Mouse (Mus musculus) neural tube, embryonic 12.5 days (tissue): Measurements from ENCODE around the gene Rps3a1. TPM values are rescaled to one million over a fixed set of nuclear protein-coding genes. Genes with fewer than 3 reads are reported as not detected.
A peak's percentile ranks its signal among the peaks of the same experiment; 100 is the strongest.

Experiments
- ATAC-seq: fragments of 200-750 bp; cut with Nextera tagmentation; 2 replicates; pipeline ENCODE4 v1.8.0; 2017; ENCODE audit warnings: low read depth, mild to moderate bottlenecking, moderate TSS enrichment, moderate library complexity; ENCODE audit not compliant: low FRiP score
- H3K27ac ChIP-seq: fragments of 300-500 bp; sonication (generic); 2 replicates; pipeline ENCODE4 v1.5.1; 2016
- H3K27me3 ChIP-seq: fragments of 300-500 bp; sonication (generic); replicated peaks from 2 replicates; pipeline ENCODE4 v1.6.1; 2016; ENCODE audit warnings: mild to moderate bottlenecking
- H3K36me3 ChIP-seq: fragments of 300-500 bp; sonication (generic); 2 replicates; pipeline ENCODE4 v1.6.1; 2016; ENCODE audit warnings: mild to moderate bottlenecking
- H3K4me1 ChIP-seq: fragments of 300-500 bp; sonication (generic); 2 replicates; pipeline ENCODE4 v1.6.1; 2016
- H3K4me2 ChIP-seq: fragments of 300-500 bp; sonication (generic); replicated peaks from 2 replicates; pipeline ENCODE4 v1.6.1; 2016; ENCODE audit warnings: mild to moderate bottlenecking
- H3K4me3 ChIP-seq: fragments of 300-500 bp; sonication (generic); 2 replicates; pipeline ENCODE4 v1.5.1; 2016
- H3K9ac ChIP-seq: fragments of 300-500 bp; sonication (generic); 2 replicates; pipeline ENCODE4 v1.6.1; 2016; ENCODE audit warnings: mild to moderate bottlenecking
- H3K9me3 ChIP-seq: fragments of 300-500 bp; sonication (generic); 2 replicates; pipeline ENCODE4 v1.6.1; 2016; ENCODE audit warnings: mild to moderate bottlenecking
- WGBS: fragments of 180-500 bp; shearing (Covaris S2); methylation state at CpG from one replicate; pipeline ENCODE4 v1.1.7; 2016; 5-methylcytosine and 5-hydroxymethylcytosine counted together
- polyA plus RNA-seq: library from polyadenylated mRNA; unstranded; fragments of >200 nt; fragmentation: Nextera tagmentation; extraction: Ambion mirVana; gene quantifications from 2 replicates; pipeline ENCODE4 v1.2.1, GENCODE M21; 2016

Gene Rps3a1
- 815 and 820 TPM in 2 replicates for polyA plus RNA-seq

GRCm38 (mm10) chr3:86142263-86142933 lies at the start of gene Rps3a1:
TSS of gene Rps3a1 (minus strand) at chr3:86142702.
- no peaks in the 10 kb centered on the region for H3K27me3 ChIP-seq
- WGBS: under 1% methylated on average over 77 of the region's 77 CpGs
- H3K4me3 ChIP-seq: peak within 1 kb of the TSS; percentile 91
- peak; percentile 96 for ATAC-seq
- peaks cover 35% of the 10 kb centered on the region for H3K36me3 ChIP-seq
- peak within 1 kb of the TSS; percentile 79 for H3K27ac ChIP-seq
- H3K9me3 ChIP-seq: no peaks in the 10 kb centered on the region
- peaks cover 11% of the 10 kb centered on the region for H3K4me1 ChIP-seq
- H3K9ac ChIP-seq: peak within 1 kb of the TSS; percentile 99
- H3K4me2 ChIP-seq: peak within 1 kb of the TSS; percentile 84

GRCm38 (mm10) chr3:86187736-86188389 lies 45.4 kb upstream of the Rps3a1 start:
- Histone ChIP-seq H3K4me3 (no peak overlapping the region), H3K4me1 (no peaks in the 10 kb centered on the region), H3K27ac (no peak overlapping the region), H3K27me3 (no peaks in the 10 kb centered on the region), H3K9me3 (no peaks in the 10 kb centered on the region), H3K9ac (no peak overlapping the region), H3K36me3 (no peaks in the 10 kb centered on the region), H3K4me2 (no peak overlapping the region)
- ATAC-seq: no peak
- 76% methylated on average over 5 of the region's 5 CpGs for WGBS

GRCm38 (mm10) chr3:86184546-86184945 lies 42.0 kb upstream of the Rps3a1 start:
- Histone ChIP-seq H3K27ac (no peak overlapping the region), H3K4me1 (no peaks in the 10 kb centered on the region), H3K27me3 (no peaks in the 10 kb centered on the region), H3K4me3 (no peak overlapping the region), H3K4me2 (no peak overlapping the region), H3K9me3 (no peaks in the 10 kb centered on the region), H3K36me3 (no peaks in the 10 kb centered on the region), H3K9ac (no peak overlapping the region)
- no peak for ATAC-seq
- 90% methylated on average over 7 of the region's 7 CpGs for WGBS

- Histone ChIP-seq H3K9me3 (no peaks in the 10 kb centered on the region), H3K36me3 (no peaks in the 10 kb centered on the region), H3K9ac (no peak overlapping the region), H3K4me2 (no peak overlapping the region), H3K4me1 (no peaks in the 10 kb centered on the region), H3K27ac (no peak overlapping the region), H3K27me3 (no peaks in the 10 kb centered on the region), H3K4me3 (no peak overlapping the region)
- no peak for ATAC-seq
- WGBS: 79% methylated on average over 5 of the region's 5 CpGs
Measured at GRCm38 (mm10) chr3:86181107-86181506, 38.6 kb upstream of the Rps3a1 start.

GRCm38 (mm10) chr3:86179714-86180113 lies 37.2 kb upstream of the Rps3a1 start:
- Histone ChIP-seq H3K4me3 (no peak overlapping the region), H3K9ac (no peak overlapping the region), H3K27me3 (no peaks in the 10 kb centered on the region), H3K27ac (no peak overlapping the region), H3K36me3 (no peaks in the 10 kb centered on the region), H3K9me3 (no peaks in the 10 kb centered on the region), H3K4me2 (no peak overlapping the region), H3K4me1 (no peaks in the 10 kb centered on the region)
- ATAC-seq: no peak
- WGBS: 88% methylated on average over 7 of the region's 7 CpGs

GRCm38 (mm10) chr3:86168841-86169425 lies 26.4 kb upstream of the Rps3a1 start:
- H3K9ac ChIP-seq: no peak overlapping the region
- no peak for ATAC-seq
- no peak overlapping the region for H3K4me3 ChIP-seq
- H3K36me3 ChIP-seq: no peaks in the 10 kb centered on the region
- H3K27me3 ChIP-seq: no peaks in the 10 kb centered on the region
- H3K4me1 ChIP-seq: no peaks in the 10 kb centered on the region
- WGBS: 84% methylated on average over 8 of the region's 8 CpGs
- H3K9me3 ChIP-seq: no peaks in the 10 kb centered on the region
- no peak overlapping the region for H3K27ac ChIP-seq
- H3K4me2 ChIP-seq: no peak overlapping the region

- no peak for ATAC-seq
- H3K9me3 ChIP-seq: no peaks in the 10 kb centered on the region
- no peaks in the 10 kb centered on the region for H3K27me3 ChIP-seq
- 78% methylated on average over 9 of the region's 9 CpGs for WGBS
- no peak overlapping the region for H3K27ac ChIP-seq
- no peak overlapping the region for H3K4me3 ChIP-seq
- H3K9ac ChIP-seq: no peak overlapping the region
- H3K36me3 ChIP-seq: no peaks in the 10 kb centered on the region
- H3K4me2 ChIP-seq: no peak overlapping the region
- H3K4me1 ChIP-seq: no peaks in the 10 kb centered on the region
Measured at GRCm38 (mm10) chr3:86149521-86149920, 7.0 kb upstream of the Rps3a1 start.

- Histone ChIP-seq H3K4me2 (no peak overlapping the region), H3K27ac (no peak overlapping the region), H3K27me3 (no peaks in the 10 kb centered on the region), H3K36me3 (no peaks in the 10 kb centered on the region), H3K4me1 (no peaks in the 10 kb centered on the region), H3K9me3 (no peaks in the 10 kb centered on the region), H3K9ac (no peak overlapping the region), H3K4me3 (no peak overlapping the region)
- WGBS: 77% methylated on average over 6 of the region's 6 CpGs
- no peak for ATAC-seq
Measured at GRCm38 (mm10) chr3:86149063-86149462, 6.6 kb upstream of the Rps3a1 start.

- 85% methylated on average over 6 of the region's 6 CpGs for WGBS
- Histone ChIP-seq H3K4me3 (no peak overlapping the region), H3K9me3 (no peaks in the 10 kb centered on the region), H3K4me1 (peaks cover 11% of the 10 kb centered on the region), H3K4me2 (0 out of 2 replicates have a peak overlapping the region, but pooled peaks have one; percentile 20), H3K27ac (no peak overlapping the region), H3K36me3 (peaks cover 25% of the 10 kb centered on the region), H3K27me3 (no peaks in the 10 kb centered on the region), H3K9ac (no peak overlapping the region)
- no peak for ATAC-seq
Measured at GRCm38 (mm10) chr3:86143343-86143742, 841 bp upstream of the Rps3a1 start.

GRCm38 (mm10) chr3:86142934-86143317 lies 424 bp upstream of the Rps3a1 start:
- Histone ChIP-seq H3K4me1 (peaks cover 11% of the 10 kb centered on the region), H3K36me3 (peaks cover 30% of the 10 kb centered on the region), H3K27me3 (no peaks in the 10 kb centered on the region), H3K4me2 (peak overlapping the region; percentile 20; the same call in 1 of the 2 replicates), H3K27ac (no peak overlapping the region), H3K9ac (no peak overlapping the region), H3K9me3 (no peaks in the 10 kb centered on the region), H3K4me3 (no peak overlapping the region)
- 43% methylated on average over 6 of the region's 6 CpGs for WGBS
- peak; percentile 38 for ATAC-seq

GRCm38 (mm10) chr3:86141886-86142262 lies 628 bp downstream of the Rps3a1 start:
- Histone ChIP-seq H3K4me2 (peak overlapping the region; percentile 84), H3K4me1 (peaks cover 11% of the 10 kb centered on the region), H3K36me3 (peaks cover 39% of the 10 kb centered on the region), H3K27me3 (no peaks in the 10 kb centered on the region), H3K4me3 (peak overlapping the region; percentile 91), H3K27ac (peak overlapping the region; percentile 79), H3K9ac (peak overlapping the region; percentile 99), H3K9me3 (no peaks in the 10 kb centered on the region)
- WGBS: under 1% methylated on average over 18 of the region's 18 CpGs
- peak; percentile 52 for ATAC-seq

- H3K27ac ChIP-seq: no peak overlapping the region
- H3K4me1 ChIP-seq: peaks cover 11% of the 10 kb centered on the region
- H3K9me3 ChIP-seq: no peaks in the 10 kb centered on the region
- ATAC-seq: no peak
- 16% methylated on average over 7 of the region's 7 CpGs for WGBS
- H3K27me3 ChIP-seq: no peaks in the 10 kb centered on the region
- H3K9ac ChIP-seq: peak overlapping the region; percentile 99
- peaks cover 41% of the 10 kb centered on the region for H3K36me3 ChIP-seq
- peak overlapping the region; percentile 91 for H3K4me3 ChIP-seq
- peak overlapping the region; percentile 84 for H3K4me2 ChIP-seq
Measured at GRCm38 (mm10) chr3:86141366-86141765, 1.1 kb downstream of the Rps3a1 start.
